Mouse (Mus musculus) forelimb bud, embryonic 11.5 days (tissue): Measurements from ENCODE around the gene Tdrd5.
A peak's percentile ranks its signal among the peaks of the same experiment; 100 is the strongest.
"Not testable (repeated sequence)": the region's sequence is repeated elsewhere in the genome, so short reads cannot be mapped to it uniquely, and the experiment has no call there.

Experiments used
- DNase-seq: peaks from one replicate; pipeline ENCODE4 v3.0.0-alpha.2; 2012; ENCODE audit warnings: low read depth, low spot score

Gene Tdrd5

GRCm38 (mm10) chr1:156302911-156303749 is at the start of gene Tdrd5:
Gene Tdrd5, minus strand, starts transcription at chr1:156303664.
- no peak for DNase-seq

DNA sequence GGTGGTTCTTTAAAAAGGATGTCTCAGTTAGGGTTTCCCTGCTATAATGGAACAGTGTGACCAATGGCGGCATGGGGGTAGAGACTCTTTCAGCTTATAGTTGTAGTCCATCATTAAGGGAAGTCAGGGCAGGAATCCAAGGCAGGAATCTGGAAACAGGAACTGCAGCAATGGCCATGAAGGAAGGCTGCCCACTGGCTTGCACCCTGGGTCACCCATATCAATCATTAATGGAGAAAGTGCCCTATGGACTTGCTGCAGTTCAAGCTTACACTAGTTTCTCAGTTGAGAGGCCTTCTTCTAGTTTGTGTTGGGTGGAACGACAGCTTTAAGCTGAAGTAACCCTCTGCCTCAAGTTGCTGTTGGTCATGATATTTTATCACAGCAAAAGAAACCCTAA is 49.0 kb upstream of the Tdrd5 start:
- DNase-seq = no peak

- no peak for DNase-seq
Observed at GRCm38 (mm10) chr1:156350441-156350840, 47.0 kb upstream of the Tdrd5 start.

- no peak for DNase-seq
Observed at GRCm38 (mm10) chr1:156349031-156349430, 45.6 kb upstream of the Tdrd5 start.

- DNase-seq = no peak
Observed at GRCm38 (mm10) chr1:156345633-156346032, 42.2 kb upstream of the Tdrd5 start.

- DNase-seq = no peak
Observed at GRCm38 (mm10) chr1:156344433-156344832, 41.0 kb upstream of the Tdrd5 start.

- DNase-seq = no peak
Observed at GRCm38 (mm10) chr1:156340847-156341246, 37.4 kb upstream of the Tdrd5 start.

- no peak for DNase-seq
Observed at GRCm38 (mm10) chr1:156323126-156323525, 19.7 kb upstream of the Tdrd5 start.

GRCm38 (mm10) chr1:156310630-156311029 is 7.2 kb upstream of the Tdrd5 start, which contains the start of gene Nphs2:
Gene Nphs2, plus strand, starts transcription at chr1:156310727.
- no peak for DNase-seq

GRCm38 (mm10) chr1:156308595-156308994 is 5.1 kb upstream of the Tdrd5 start:
- no peak for DNase-seq

- no peak for DNase-seq
Observed at GRCm38 (mm10) chr1:156290016-156290415, 13.4 kb downstream of the Tdrd5 start.

GRCm38 (mm10) chr1:156289222-156289587 is 14.3 kb downstream of the Tdrd5 start:
- not testable (repeated sequence) for DNase-seq

GRCm38 (mm10) chr1:156288556-156289221 is 14.8 kb downstream of the Tdrd5 start:
- DNase-seq = no peak

DNA sequence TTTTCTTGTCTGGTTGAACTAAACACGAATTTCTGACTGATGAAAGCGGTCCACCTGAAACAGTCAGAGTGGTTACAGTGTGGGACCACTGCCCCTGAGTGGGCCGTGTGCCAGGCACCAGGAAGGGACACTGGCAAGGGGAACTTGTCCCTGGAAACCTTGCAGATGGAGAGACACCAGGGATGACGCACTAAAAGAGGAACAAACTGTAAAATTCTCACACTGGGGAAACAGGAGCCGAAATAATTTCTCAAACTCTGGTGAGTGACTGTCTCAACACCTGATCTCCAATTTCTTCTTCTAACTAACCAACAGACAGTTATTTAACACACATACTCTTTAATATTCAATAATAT is 17.9 kb downstream of the Tdrd5 start:
- DNase-seq = no peak

- no peak for DNase-seq
Observed at GRCm38 (mm10) chr1:156284851-156285540, 18.5 kb downstream of the Tdrd5 start.

- no peak for DNase-seq
Observed at GRCm38 (mm10) chr1:156284207-156284606, 19.3 kb downstream of the Tdrd5 start.

DNA sequence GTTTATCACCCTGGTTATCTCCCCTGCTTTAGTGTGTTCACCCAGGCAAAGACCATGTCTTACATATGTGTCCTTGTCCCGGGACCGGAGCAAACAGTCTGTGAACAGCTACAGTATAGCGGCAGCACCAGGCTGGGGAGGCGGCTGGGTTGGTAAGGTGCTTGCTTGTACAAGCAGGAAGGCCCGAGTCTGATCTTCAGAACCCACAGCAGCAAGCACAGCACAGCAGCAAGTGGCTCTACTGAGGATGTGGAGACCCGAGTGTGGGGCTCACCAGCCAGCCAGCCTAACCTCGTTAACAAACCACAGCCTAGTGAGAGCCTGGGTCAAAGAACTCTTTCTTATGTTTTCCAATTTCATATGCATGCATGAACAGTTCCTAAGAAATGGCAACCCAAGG is 23.3 kb downstream of the Tdrd5 start:
- DNase-seq = no peak

DNA sequence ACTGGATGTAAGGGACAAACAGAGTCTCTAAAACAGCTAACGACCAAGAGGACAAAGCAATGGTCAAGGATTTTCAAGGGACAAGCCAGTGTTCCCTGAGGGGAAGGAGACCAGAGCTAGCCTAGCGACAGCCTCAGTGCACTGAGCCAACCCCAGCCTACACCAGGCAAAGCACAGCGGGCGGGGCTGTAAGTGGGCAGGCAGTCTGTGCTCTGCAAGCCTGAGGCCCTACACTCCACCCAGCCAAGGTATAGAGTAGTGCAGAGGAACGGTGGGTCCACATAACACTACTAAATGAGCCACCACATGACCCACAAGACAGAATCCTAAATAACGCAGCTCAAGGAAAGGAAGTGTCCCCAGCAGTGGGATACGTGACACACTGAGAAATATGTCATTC is 29.8 kb downstream of the Tdrd5 start:
- no peak for DNase-seq

- DNase-seq = peak; percentile 6
Observed at GRCm38 (mm10) chr1:156271654-156272053, 31.8 kb downstream of the Tdrd5 start.

GRCm38 (mm10) chr1:156270471-156270870 is 33.0 kb downstream of the Tdrd5 start:
- no peak for DNase-seq

DNA sequence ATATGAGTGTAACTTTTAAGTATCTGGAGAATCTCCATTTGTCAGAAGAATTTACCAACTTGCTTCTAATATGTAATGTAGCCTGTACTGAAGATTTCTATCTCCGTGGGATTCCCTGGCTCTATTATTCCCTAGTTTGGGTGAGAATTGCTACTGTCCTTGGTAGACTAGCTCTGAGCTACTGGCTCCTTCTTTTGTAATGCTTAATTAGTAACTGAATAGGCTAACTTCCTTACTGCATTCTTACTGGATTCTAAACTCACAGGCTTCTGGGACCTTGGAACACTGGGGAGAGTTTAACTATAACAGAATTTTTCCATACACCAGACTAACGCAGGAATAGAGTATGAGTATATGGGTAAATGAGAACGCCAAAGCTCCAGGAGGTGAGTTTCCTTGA is 34.9 kb downstream of the Tdrd5 start:
- not testable (repeated sequence) for DNase-seq

GRCm38 (mm10) chr1:156263946-156264345 is 39.5 kb downstream of the Tdrd5 start:
- no peak for DNase-seq
